Mouse (Mus musculus) frontal cortex, postnatal 14 days (tissue): ENCODE data around the gene Rft1.

Experiments used
- DNase-seq, 2 experiments: peaks; one replicate each; pipeline ENCODE4 v3.0.0; 2022; ENCODE audit warnings: low spot score in 2 of 2

Rft1 gene

DNA sequence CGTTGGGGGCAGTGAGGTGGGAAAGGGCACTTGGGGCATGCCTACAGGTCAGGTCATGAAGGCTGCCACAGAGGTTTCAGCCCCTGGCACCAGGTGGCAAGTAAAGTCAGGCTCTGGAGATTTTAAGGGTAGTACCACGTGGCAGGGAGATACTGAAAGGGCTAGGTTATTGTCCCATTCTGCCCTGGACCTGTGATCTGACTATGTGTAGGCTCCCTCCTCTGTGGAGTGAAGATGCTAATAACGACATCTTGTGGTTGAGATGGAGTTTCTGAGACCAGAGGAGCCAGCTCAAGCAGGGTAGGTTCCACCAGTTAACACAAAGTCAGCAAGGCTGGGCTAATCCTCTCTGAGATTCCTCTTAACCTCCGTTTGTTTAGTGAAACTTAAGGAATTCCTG, 24.3 kb upstream of the Rft1 start:
- no peak for DNase-seq

GRCm38 (mm10) chr14:30630811-30631576, 23.2 kb upstream of the Rft1 start:
- DNase-seq, result no peak

GRCm38 (mm10) chr14:30631834-30632233, 22.3 kb upstream of the Rft1 start:
- DNase-seq, result no peak

- no peak for DNase-seq
Observed at GRCm38 (mm10) chr14:30633708-30634107, 20.5 kb upstream of the Rft1 start.

DNA sequence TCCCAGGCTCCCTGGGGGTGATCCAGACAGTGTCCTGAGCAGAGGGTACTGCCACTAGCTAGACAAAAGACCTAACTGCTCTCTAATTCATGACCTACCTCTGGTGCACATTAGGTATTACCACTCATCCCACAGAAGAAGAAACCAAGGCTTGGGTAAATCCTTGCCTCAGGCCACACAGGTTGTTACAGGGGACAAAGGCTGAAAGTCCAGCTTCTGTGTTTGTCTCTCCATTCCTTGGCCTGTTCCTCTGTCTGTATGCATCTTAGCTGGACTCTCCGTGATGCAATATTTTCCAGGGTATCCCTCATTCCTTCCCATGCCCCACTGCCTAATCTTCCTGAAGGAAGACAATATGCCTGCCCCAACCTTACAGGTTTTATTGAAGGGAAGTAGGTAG, 19.7 kb upstream of the Rft1 start:
- no peak for DNase-seq

DNA sequence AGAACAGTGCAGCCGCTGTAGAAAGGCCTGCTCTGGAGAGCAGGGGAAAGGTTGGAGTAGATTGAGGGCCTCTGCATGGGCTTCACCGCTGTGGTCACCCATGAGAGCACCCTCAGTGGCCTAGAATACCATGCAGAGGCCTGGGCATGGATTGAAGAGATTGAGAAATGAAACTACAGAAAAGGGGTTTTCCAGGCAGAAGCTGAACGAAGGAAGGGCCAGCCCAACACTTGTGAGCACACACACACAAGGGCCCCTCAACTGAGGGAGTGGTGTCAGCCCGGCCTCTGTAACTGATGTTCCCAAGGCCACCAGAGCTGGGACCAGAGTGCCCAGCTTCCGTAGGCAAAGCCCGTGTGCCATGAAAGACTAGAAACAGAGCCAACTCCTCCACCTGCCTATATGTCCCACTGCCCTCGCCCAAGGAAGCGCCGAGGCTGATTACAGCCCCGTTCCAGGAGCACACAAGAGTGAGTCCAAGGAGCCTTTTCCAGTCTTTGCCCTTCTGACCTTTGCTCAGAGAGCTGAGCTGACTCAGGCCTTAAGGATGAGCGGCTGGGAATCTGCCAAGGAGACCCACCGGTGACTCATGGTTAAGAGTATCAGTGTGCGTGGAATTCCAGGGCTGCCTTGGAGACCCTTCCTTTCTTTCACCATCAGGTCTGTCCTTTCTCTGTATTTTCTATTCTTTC, 18.8 kb upstream of the Rft1 start:
- DNase-seq, result no peak

DNA sequence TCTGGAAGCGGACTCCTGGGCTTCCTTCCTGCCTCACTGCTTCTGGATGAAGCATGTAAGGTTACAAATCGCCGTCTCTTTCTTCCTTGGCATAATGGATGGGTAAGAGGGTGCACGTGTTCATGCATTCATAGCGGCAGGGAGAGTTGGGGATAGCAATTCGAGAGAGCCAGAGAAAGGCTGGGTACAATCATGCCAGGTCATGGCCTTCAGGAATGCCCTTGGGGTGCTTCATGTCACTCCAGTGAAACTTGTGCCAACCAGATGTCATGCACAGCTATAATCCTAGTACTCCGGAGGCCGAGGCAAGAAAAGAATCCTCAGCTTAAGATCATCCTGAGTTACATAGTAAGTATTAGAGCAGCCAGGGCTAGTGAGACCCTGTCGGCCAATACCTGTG, 17.7 kb upstream of the Rft1 start:
- DNase-seq, result no peak

DNA sequence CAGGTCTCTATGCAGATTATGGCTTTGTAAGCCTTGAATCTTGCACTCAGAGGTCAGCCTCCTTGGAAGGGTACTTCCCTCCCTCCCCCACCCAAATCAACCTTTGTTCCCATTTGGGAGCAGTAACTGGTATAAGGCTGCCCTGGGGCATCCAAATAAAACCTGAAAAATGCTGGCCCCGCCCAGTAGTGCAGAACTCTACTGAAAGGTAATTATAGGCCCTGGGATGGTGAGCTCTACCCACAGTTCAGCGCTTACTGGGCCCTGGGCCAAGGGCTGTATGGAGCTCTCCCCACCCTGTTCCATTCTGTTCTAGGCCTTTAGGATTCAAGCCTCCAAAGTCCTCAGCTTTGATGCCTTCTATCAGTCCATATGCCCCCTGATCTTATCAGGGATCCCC, 17.1 kb upstream of the Rft1 start:
- no peak for DNase-seq

DNA sequence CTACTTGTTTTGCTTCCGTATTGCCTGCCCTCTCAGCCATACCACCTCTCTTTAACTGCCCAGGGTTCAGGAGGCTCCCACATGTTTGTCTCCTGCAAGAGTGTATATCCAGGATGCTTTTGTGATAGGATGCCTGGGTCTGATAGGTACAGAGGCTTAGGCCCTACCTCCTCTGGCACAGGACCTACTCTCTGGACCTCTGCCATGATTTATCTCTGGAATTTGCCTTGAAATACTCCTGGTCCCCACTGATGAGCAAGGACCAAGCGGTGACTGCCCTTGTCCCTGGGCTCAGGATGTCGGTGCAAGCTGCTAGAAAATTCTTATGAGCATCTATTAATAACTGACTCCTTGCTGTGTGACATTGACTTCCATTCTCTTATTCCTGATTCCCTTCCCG, 16.2 kb upstream of the Rft1 start:
- DNase-seq, result no peak

DNA sequence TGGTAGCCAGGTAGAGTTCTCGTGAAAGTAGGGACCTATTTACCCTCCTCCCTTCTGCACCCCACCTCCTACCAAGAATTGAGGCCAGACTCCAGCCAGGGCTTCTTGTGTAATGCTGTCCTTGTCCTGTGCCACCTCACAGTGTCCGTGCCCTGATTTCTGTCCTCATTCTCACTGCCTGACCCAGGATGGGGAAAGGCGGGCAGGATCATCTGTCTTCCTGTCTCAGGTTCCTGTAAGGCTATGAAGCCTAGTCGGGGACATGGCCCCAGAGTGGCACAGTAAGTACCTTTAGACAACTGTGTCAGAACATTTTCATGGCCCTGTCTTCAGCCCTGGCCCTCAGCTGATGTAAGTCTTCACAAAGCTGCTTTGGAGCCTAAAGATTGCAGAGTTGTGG, 15.5 kb upstream of the Rft1 start:
- DNase-seq, result no peak

DNA sequence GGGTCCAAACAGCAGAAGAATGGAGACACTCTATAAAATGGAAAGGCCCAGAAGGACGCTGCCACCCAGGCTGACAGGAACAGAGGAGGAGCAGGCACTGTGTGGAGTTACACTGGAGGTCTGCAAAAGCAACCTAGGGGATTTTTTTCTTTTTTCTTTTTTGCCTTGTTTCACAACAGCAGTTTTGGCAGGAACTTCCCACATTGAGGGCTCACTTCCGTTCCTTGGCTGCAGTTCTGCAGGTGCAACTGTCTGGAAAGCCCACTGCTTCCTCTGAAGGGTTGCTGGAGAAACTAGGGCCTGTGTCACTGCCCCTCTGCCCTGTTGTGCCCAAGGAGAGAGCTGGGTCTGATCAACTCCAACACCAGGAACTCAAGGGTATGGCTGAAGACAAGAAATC, 12.4 kb upstream of the Rft1 start:
- DNase-seq, result no peak

GRCm38 (mm10) chr14:30644026-30644425, 10.1 kb upstream of the Rft1 start:
- DNase-seq, result no peak

- no peak for DNase-seq
Observed at GRCm38 (mm10) chr14:30645066-30645465, 9.1 kb upstream of the Rft1 start.

DNA sequence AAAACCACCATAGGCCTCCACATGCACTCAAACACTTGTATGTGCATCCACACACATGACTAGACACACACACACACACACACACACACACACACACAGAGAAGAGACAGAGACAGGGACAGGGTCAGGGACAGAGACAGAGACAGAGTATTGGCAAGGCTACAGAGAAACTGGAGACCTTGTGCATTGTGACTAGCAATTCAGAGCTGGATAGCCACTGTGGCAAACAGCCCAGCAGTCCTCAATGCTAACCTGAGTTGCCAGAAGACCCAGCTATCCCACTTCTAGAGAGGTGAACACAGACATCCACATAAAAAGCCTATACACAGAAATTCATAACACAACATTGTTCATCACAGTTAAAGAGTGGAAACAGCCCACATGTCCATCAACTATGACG, 7.7 kb upstream of the Rft1 start:
- no peak for DNase-seq

DNA sequence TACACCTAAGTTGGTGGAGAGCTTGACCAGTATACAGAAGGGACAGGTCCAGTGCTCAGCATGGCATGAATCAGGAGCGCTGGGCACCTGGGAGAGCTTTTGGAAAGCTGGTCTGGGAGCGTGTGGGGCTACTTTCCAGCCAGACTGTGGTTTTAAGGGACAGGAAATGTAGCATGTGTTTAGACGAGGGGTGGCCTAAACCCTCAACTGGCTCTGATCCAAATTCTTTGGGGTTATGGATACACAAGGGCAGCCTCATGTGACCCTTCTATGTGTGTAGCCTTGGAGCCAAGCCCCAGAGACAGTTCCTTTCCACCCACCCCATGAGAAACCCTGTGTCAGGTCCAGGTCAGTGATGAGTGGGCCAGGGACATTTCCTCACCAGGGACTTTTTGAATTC, 5.7 kb upstream of the Rft1 start:
- DNase-seq, result no peak

DNA sequence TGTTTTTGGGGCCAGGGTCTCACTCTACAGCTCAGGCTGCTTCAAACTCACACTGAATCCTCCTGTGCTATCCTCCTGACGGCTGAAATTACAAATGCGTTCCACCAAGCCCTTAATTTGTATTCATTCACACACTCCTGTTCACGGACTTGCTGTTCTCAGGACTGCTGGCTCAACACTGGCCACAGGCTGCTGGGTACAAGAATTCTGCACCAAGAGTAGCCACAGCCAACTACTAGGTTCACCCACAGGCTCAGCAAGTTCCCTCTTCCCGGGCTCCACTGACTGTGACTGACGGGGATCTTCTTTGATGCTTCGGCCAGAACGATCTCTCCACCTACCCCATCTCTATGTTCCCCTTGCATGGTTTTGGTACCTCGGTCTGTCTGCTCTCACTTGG, 4.4 kb upstream of the Rft1 start:
- no peak for DNase-seq

DNA sequence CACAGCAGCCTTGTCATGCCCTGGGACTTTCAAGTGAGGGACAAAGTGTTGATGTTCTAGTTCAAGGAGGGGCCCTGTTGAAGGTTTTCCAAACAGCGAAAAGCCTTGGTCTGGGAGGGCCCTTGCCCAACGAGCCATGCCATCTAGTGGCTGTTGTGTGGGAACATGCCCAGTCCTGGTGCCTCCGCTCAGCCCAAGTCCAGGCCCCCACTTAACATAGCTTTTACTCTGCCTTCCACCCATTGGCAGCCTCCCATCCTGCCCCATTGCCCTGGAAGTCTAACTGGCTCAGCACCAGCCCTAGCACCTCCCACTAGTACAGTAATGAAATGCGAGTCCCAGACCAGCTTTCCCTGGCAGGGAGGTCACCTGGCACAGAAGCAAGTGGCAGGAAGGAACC, 3.2 kb upstream of the Rft1 start:
- DNase-seq, result peak; percentile 40 to 51

- no peak for DNase-seq
Observed at GRCm38 (mm10) chr14:30654691-30655228, 600 bp downstream of the Rft1 start.

DNA sequence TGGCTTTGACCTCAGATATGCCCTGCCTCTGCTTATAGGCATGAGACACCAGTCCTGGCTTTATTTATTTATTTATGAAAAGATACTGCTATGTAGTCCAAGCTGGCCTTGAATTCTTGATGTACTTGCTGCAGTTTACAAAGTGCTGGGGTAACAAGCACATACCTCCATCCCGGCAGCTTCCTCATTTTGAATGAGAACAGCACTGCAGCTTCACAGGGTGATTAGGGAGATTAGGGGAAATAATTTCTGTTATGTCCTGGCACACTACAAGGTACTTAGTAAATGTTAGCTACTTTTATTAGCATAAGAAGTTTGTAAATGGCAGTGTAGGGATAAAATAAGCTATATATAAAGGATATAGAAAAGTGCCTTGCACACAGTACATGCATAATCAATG, 1.4 kb downstream of the Rft1 start:
- no peak for DNase-seq

DNA sequence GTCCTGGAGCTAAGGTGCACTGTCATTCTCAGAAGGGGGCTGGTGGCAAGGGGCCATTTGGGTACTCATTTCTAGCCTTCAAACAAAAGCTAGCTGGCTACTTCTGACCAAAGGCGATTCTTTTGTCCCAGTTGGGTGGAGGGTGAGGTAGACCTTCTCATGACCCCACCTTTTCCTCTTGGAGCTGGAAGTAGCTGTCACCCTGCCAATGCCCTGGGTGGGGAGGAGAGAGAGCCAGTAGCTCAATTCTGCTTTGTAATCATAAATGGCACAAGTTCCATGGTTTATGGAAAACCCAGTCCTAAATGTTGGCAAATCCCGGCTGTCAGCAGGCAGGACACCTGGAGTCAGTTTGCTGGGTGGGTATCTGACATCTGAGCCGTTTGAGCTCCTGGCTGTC, 11.9 kb downstream of the Rft1 start:
- no peak for DNase-seq

- DNase-seq, result no peak
Observed at GRCm38 (mm10) chr14:30666604-30667003, 12.4 kb downstream of the Rft1 start.

DNA sequence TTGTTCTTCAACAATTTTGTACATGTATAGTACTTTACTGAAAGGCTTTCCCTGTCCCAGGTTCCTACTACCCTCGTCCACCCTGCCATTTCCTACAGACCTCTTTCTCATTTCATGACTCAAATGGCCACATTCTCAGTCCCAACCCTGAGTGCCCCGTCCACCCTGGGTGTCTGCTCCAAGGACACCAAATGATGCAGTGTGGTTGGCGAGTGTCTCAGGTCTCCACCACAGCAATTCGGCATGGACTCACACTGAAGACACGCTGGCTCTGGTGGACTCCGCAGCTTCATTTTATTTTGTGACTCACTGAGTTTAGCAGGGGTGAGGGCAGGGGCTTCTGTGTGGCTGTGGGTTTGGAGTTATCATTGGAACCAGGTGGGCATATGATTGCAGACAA, 16.0 kb downstream of the Rft1 start:
- no peak for DNase-seq
